Comparison of ENCODE assay signal across 9 mouse cellular contexts in the genomic region with DNA sequence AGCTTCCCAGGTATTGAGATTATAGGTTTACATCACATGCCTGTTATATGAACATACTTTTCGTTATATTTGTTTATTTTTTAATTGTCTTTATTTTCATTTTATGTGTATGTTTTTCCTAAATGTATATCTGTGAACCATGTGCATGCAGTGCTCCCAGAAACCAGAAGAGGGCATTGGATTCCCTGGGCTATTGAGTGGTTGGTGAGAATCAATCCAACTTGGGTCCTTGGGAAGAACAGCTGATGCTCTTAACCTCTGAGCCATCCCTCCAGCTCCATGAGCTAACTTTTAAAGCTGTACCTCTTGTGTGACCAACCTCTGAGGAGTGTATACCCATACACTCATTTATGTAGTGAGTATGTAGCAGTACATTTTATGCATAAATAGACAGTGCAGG. TPM values are rescaled to one million over a fixed set of nuclear protein-coding genes. Genes with fewer than 3 reads are reported as not detected.
A peak's percentile ranks its signal among the peaks of the same experiment; 100 is the strongest.
DNase-seq lines count a peak whose midpoint lies in the region; ATAC-seq and TF ChIP-seq lines count a peak whose summit lies in the region.
"Had no signal": no experiment of that assay in that cellular context is flagged by ENCODE, and none has a peak within 500 bp of the region (broad histone marks: within the 10 kb centered on the region; RNA-seq: fewer than 3 reads in every experiment).

No protein-coding gene starts in this region.

- no peaks in the 10 kb centered on the region for H3K4me1 ChIP-seq in hindbrain, embryonic 14.5 days (replicated peaks; ENCODE audit: control insufficient read depth, insufficient read depth, low read length)
- H3K4me1 ChIP-seq in hindbrain, embryonic 16.5 days (ENCODE audit: control insufficient read depth, insufficient read depth, low read depth, low read length), result no peaks in the 10 kb centered on the region
- no peaks in the 10 kb centered on the region for H3K4me1 ChIP-seq in spleen, adult 2 months (ENCODE audit: control insufficient read depth, insufficient read depth, insufficient read length)
- H3K4me1 ChIP-seq in intestine, embryonic 15.5 days (replicated peaks), result no peaks in the 10 kb centered on the region

- WGBS in hindbrain, embryonic 14.5 days, result 83% methylated on average over 1 of the region's 1 CpGs
- WGBS in hindbrain, embryonic 16.5 days, result 81% methylated on average over 1 of the region's 1 CpGs
- WGBS in spleen, adult 2 months, result 80% methylated on average over 1 of the region's 1 CpGs
- 85% methylated on average over 1 of the region's 1 CpGs for WGBS in intestine, embryonic 15.5 days

- H3K9me3 ChIP-seq in hindbrain, embryonic 14.5 days (ENCODE audit: control insufficient read depth, low read length), result no peaks in the 10 kb centered on the region
- H3K9me3 ChIP-seq in hindbrain, embryonic 16.5 days (ENCODE audit: control insufficient read depth, low read length), result no peaks in the 10 kb centered on the region
- H3K9me3 ChIP-seq in intestine, embryonic 15.5 days, result no peaks in the 10 kb centered on the region

- no peak overlapping the region for H3K9ac ChIP-seq in hindbrain, embryonic 14.5 days
- H3K9ac ChIP-seq in hindbrain, embryonic 16.5 days (ENCODE audit: low read depth, low read length), result no peak overlapping the region
- H3K9ac ChIP-seq in intestine, embryonic 15.5 days, result no peak overlapping the region

- no peak overlapping the region for H3K4me2 ChIP-seq in hindbrain, embryonic 14.5 days (replicated peaks)
- no peak overlapping the region for H3K4me2 ChIP-seq in hindbrain, embryonic 16.5 days (ENCODE audit: low read length)
- no peak overlapping the region for H3K4me2 ChIP-seq in intestine, embryonic 15.5 days (replicated peaks)

- no peak for ATAC-seq in hindbrain, embryonic 14.5 days (ENCODE audit: low FRiP score)
- ATAC-seq in hindbrain, embryonic 16.5 days, result no peak
- ATAC-seq in erythroid progenitor cell, adult 5-6 weeks (replicated peaks; ENCODE audit: low FRiP score, poor library complexity, severe bottlenecking), result 0 out of 2 replicates have a peak, but pooled peaks have one; percentile 39
- ATAC-seq in intestine, embryonic 15.5 days, result no peak

- H3K27me3 ChIP-seq in hindbrain, embryonic 14.5 days (ENCODE audit: control insufficient read depth, insufficient read depth, low read length), result no peaks in the 10 kb centered on the region
- no peaks in the 10 kb centered on the region for H3K27me3 ChIP-seq in hindbrain, embryonic 16.5 days (replicated peaks; ENCODE audit: control insufficient read depth, insufficient read depth, low read length)
- H3K27me3 ChIP-seq in spleen, adult 2 months (ENCODE audit: control insufficient read depth, insufficient read depth, low read length), result no peaks in the 10 kb centered on the region
- H3K27me3 ChIP-seq in intestine, embryonic 15.5 days (replicated peaks), result no peaks in the 10 kb centered on the region

- peak; percentile 9; the same call in 1 of the 2 replicates for TF ChIP-seq CTCF in spleen, adult 2 months (IDR thresholded peaks at IDR 0.05; ENCODE audit: extremely low read depth, insufficient read depth, insufficient read length, insufficient replicate concordance)

- H3K4me3 ChIP-seq in hindbrain, embryonic 14.5 days (replicated peaks; ENCODE audit: low read length), result no peak overlapping the region
- no peak overlapping the region for H3K4me3 ChIP-seq in hindbrain, embryonic 16.5 days (ENCODE audit: low read length)
- no peak overlapping the region for H3K4me3 ChIP-seq in spleen, adult 2 months (ENCODE audit: extremely low read depth, insufficient read depth, insufficient read length)
- no peak overlapping the region for H3K4me3 ChIP-seq in intestine, embryonic 15.5 days (replicated peaks)
- H3K4me3 ChIP-seq: myocyte had no signal

- TF ChIP-seq POLR2A in spleen, adult 2 months (IDR thresholded peaks at IDR 0.05; ENCODE audit: low read depth, low read length), result no peak

- H3K27ac ChIP-seq in hindbrain, embryonic 14.5 days, result no peak overlapping the region
- no peak overlapping the region for H3K27ac ChIP-seq in hindbrain, embryonic 16.5 days (ENCODE audit: low read depth, low read length)
- no peak overlapping the region for H3K27ac ChIP-seq in spleen, adult 2 months (ENCODE audit: insufficient read depth, low read length)
- H3K27ac ChIP-seq in intestine, embryonic 15.5 days, result no peak overlapping the region

- DNase-seq in hindbrain, embryonic 14.5 days (ENCODE audit: low spot score), result peak; percentile 55
- DNase-seq in spleen, adult 2 months (ENCODE audit: low read depth in 1 of 2, low spot score in 2 of 2), result peak in 1 of 2 experiments; percentile 34
- no peak for DNase-seq in spleen, postnatal 36 days (ENCODE audit: low spot score in 2 of 2)
- peak; percentile 32 for DNase-seq in retina, postnatal 1 day
- DNase-seq in adrenal gland, postnatal 4 days (ENCODE audit: low spot score in 2 of 2), result no peak

- peaks cover 74% of the 10 kb centered on the region for H3K36me3 ChIP-seq in hindbrain, embryonic 14.5 days (replicated peaks; ENCODE audit: control insufficient read depth, insufficient read depth)
- H3K36me3 ChIP-seq in hindbrain, embryonic 16.5 days (ENCODE audit: control insufficient read depth, insufficient read depth, low read length), result peaks cover 21% of the 10 kb centered on the region
- peaks cover 20% of the 10 kb centered on the region for H3K36me3 ChIP-seq in spleen, adult 2 months (ENCODE audit: control insufficient read depth, insufficient read depth, low read length)
- H3K36me3 ChIP-seq in intestine, embryonic 15.5 days, result peaks cover 11% of the 10 kb centered on the region

RNA-seq across cellular contexts. Expression of gene Adora2a, which starts 39.2 kb away (rescaled TPM):
- polyA plus RNA-seq in hindbrain, embryonic 14.5 days (2014; fragmentation: Nextera tagmentation; extraction: Ambion mirVana), result 4.9 and 5.2 TPM in 2 replicates
- polyA plus RNA-seq in hindbrain, embryonic 16.5 days (2015; fragmentation: Nextera tagmentation; extraction: Ambion mirVana), result 3.6 and 4.6 TPM in 2 replicates
- polyA plus RNA-seq in spleen, adult 2 months (2012; rRNA removed), result 30.8 and 44.2 TPM in 2 replicates
- total RNA-seq in erythroid progenitor cell, adult 5-6 weeks (2015; ENCODE audit: low replicate concordance), result 2.2 TPM in 1 of 2 replicates, not detected in the other
- 0.26 TPM in 1 of 2 replicates, not detected in the other for total RNA-seq in erythroid progenitor cell, adult 5-6 weeks (2017; ENCODE audit: low replicate concordance)
- polyA plus RNA-seq in intestine, embryonic 15.5 days (2015; fragmentation: Nextera tagmentation; extraction: Ambion mirVana), result 2.5 and 3.2 TPM in 2 replicates
- total RNA-seq in adrenal gland, postnatal 4 days (2021), result 1 to 10 TPM; 9.1 to 9.4 TPM

Comparison
In these comparisons a context has a peak if more than half of its experiments do, and no peak if none do; other contexts are left out.
1. DNase-seq: peak in hindbrain, embryonic 14.5 days (single experiment) and retina, postnatal 1 day (single experiment); none in spleen, postnatal 36 days (0 of 2) and adrenal gland, postnatal 4 days (0 of 2).